Mouse (Mus musculus) forebrain, embryonic 15.5 days (tissue): ENCODE data around the gene Treh. TPM values are rescaled to one million over a fixed set of nuclear protein-coding genes. Genes with fewer than 3 reads are reported as not detected.

Experiments
- ATAC-seq: fragments of 200-750 bp; cut with Nextera tagmentation; replicated peaks from 2 replicates; pipeline ENCODE4 v1.8.0; 2017; ENCODE audit warnings: mild to moderate bottlenecking, moderate TSS enrichment, moderate library complexity
- H3K27ac ChIP-seq: fragments of 300-500 bp; sonication (generic); replicated peaks from 2 replicates; pipeline ENCODE4 v1.5.1; 2015; ENCODE audit warnings: mild to moderate bottlenecking, inconsistent platforms
- H3K27me3 ChIP-seq: fragments of 300-500 bp; sonication (generic); 2 replicates; pipeline ENCODE4 v1.6.1; 2015; ENCODE audit warnings: inconsistent platforms
- H3K36me3 ChIP-seq: fragments of 300-500 bp; sonication (generic); 2 replicates; pipeline ENCODE4 v1.6.1; 2015; ENCODE audit warnings: mild to moderate bottlenecking, inconsistent platforms
- H3K4me1 ChIP-seq: fragments of 300-500 bp; sonication (generic); 2 replicates; pipeline ENCODE4 v1.6.1; 2015; ENCODE audit warnings: inconsistent platforms
- H3K4me2 ChIP-seq: fragments of 300-500 bp; sonication (generic); replicated peaks from 2 replicates; pipeline ENCODE4 v1.6.1; 2015; ENCODE audit warnings: mild to moderate bottlenecking, inconsistent platforms
- H3K4me3 ChIP-seq: fragments of 300-500 bp; sonication (generic); 2 replicates; pipeline ENCODE4 v1.5.1; 2015; ENCODE audit warnings: mild to moderate bottlenecking, inconsistent platforms
- H3K9ac ChIP-seq: fragments of 300-500 bp; sonication (generic); replicated peaks from 2 replicates; pipeline ENCODE4 v1.6.1; 2015; ENCODE audit warnings: mild to moderate bottlenecking, inconsistent platforms
- H3K9me3 ChIP-seq: fragments of 300-500 bp; sonication (generic); 2 replicates; pipeline ENCODE4 v1.6.1; 2016; ENCODE audit warnings: inconsistent platforms
- WGBS: fragments of 180-500 bp; shearing (Covaris S2); methylation state at CpG from one replicate; pipeline ENCODE4 v1.1.7; 2015; ENCODE audit warnings: mixed read lengths; 5-methylcytosine and 5-hydroxymethylcytosine counted together
- polyA plus RNA-seq: library from polyadenylated mRNA; unstranded; fragments of >200 nt; fragmentation: Nextera tagmentation; extraction: Ambion mirVana; gene quantifications from 2 replicates; pipeline ENCODE4 v1.2.1, GENCODE M21; 2015

Gene Treh
- polyA plus RNA-seq, 1 experiment from 2014 or later, result not detected

DNA sequence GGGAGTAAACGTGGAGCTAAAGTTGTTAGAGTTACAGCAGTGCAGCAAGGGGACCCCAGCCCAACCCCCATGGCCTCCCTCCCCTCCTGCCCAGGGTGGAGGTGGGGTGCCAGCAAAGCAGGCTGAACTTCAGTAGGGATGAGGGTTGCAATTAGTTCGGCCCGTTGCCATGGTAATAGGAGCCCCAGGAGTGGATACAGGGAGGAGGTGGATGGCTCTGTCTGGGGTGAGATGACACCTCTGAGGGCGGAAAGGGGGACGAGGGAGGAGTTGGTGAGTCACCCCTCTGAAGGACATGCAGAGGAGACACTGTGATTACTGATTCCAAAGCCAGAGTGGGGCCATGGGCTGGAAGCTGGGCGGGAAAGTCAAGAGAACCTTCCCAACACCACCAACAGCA lies 35.9 kb downstream of the Treh start:
- 16% methylated on average over 6 of the region's 6 CpGs for WGBS
- peak overlapping the region; percentile 49 for H3K4me2 ChIP-seq
- no peak overlapping the region for H3K27ac ChIP-seq
- H3K4me3 ChIP-seq, result peak overlapping the region; percentile 26
- peaks cover 17% of the 10 kb centered on the region for H3K4me1 ChIP-seq
- H3K9me3 ChIP-seq, result no peaks in the 10 kb centered on the region
- no peak overlapping the region for H3K9ac ChIP-seq
- H3K36me3 ChIP-seq, result peaks cover 30% of the 10 kb centered on the region
- no peaks in the 10 kb centered on the region for H3K27me3 ChIP-seq
- ATAC-seq, result peak; percentile 15

DNA sequence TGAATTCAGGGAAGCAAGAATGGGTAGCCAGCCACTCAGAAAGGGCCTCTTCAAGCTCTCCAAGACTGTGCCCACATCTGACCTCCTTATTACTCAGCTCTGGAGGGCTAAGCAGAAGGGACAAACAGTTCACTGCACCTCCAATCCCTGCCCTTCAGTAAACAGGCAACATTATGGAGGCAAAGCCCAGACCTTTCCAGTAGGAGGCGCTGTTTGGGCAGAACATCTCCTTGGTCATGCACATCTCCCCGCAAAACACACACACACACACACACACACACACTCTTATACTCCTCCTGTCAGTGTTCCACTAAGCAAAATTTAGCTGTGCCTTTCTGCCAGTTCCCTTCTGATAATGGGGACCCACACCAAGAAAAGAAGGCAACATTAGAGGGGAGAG lies 36.6 kb downstream of the Treh start:
- ATAC-seq, result no peak
- Histone ChIP-seq H3K4me2 (no peak overlapping the region), H3K9me3 (no peaks in the 10 kb centered on the region), H3K9ac (no peak overlapping the region), H3K36me3 (peaks cover 32% of the 10 kb centered on the region), H3K27ac (no peak overlapping the region), H3K4me3 (no peak overlapping the region), H3K4me1 (peaks cover 17% of the 10 kb centered on the region), H3K27me3 (no peaks in the 10 kb centered on the region)
- 30% methylated on average over 2 of the region's 2 CpGs for WGBS

DNA sequence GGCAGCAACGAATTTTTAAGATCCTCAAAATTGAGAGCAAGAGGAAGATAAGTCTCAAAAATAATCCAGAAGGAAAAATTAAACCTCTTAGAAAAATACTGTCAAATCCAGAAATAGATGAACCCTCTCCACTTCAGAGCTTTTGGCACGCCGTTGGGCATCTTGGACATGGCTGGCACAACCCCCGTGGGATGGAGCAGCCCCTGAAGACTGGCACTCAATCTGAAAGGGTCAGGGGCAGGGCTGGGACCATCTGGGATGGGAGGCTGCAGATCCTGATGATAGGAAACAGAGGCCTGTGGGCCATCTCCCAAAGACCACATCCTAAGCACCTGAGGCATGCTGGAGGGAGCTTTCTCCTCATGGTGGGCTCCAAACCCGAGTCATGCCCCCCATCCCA lies 37.2 kb downstream of the Treh start:
- Histone ChIP-seq H3K27me3 (no peaks in the 10 kb centered on the region), H3K9me3 (no peaks in the 10 kb centered on the region), H3K36me3 (peaks cover 33% of the 10 kb centered on the region), H3K4me3 (no peak overlapping the region), H3K4me1 (peaks cover 17% of the 10 kb centered on the region), H3K9ac (no peak overlapping the region), H3K27ac (no peak overlapping the region), H3K4me2 (no peak overlapping the region)
- 80% methylated on average over 5 of the region's 5 CpGs for WGBS
- no peak for ATAC-seq

DNA sequence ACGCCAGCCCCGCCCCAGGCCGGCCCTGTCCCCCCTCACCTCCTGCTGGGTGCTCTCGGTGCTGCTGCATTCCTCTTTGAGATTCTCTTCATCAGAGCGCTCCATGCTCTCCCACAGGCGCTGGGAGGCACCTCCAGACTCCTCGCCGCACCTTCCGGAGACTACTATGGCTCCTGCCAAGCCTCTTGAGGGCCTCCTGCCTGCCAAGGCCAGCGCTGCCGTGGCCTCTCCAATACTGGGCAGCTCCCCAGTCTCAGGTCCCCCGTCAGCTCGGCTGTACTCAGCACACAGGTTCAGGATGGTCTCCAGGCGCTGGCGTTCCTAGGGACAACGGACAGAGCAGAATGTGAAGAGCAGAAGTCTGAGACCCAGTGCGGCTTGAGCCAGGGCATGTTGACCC lies 38.6 kb downstream of the Treh start:
- 72% methylated on average over 17 of the region's 17 CpGs for WGBS
- Histone ChIP-seq H3K27ac (no peak overlapping the region), H3K4me3 (no peak overlapping the region), H3K4me2 (no peak overlapping the region), H3K4me1 (peaks cover 17% of the 10 kb centered on the region), H3K36me3 (peaks cover 36% of the 10 kb centered on the region), H3K9ac (no peak overlapping the region), H3K9me3 (no peaks in the 10 kb centered on the region), H3K27me3 (no peaks in the 10 kb centered on the region)
- no peak for ATAC-seq

DNA sequence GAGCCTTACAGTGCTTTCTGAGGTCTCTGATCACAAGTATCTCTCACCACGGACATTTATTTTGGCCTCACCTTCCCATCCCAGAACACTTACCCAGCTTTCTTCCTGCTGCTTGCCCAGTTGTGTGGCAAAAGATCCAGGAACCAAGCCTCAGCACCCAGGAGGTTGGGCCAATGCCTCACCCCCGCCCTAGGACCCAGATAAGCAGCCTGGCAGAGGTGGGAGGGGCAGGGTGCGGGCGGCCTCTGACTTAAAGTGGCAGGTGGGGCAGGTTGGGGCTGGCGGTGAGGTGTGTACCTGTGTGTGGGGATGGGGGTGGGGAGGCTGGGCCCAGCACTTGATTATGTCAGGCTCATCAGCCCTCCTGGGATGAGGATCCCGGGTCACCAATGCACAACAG lies 40.0 kb downstream of the Treh start:
- no peak for ATAC-seq

DNA sequence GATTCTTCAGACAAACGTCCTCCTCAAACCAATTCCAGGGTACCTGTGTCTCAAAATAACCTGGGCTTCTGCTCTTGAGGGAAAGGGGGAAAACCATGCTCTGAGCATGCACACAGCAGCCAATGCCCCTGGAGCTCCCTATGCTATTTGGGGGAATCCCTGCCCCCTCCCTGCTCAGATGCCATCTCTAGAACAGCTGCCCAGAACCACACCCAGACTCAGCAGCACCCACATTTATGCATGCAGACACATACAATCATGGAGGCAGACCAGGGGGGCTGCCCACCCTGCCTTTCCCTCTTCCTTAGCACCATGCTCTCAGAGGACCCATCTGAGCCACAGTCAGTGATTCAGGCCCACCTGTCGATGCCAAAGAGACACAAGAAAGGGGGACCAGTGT lies 40.5 kb downstream of the Treh start:
- Histone ChIP-seq H3K27ac (no peak overlapping the region), H3K4me1 (peaks cover 17% of the 10 kb centered on the region), H3K4me2 (no peak overlapping the region), H3K36me3 (peaks cover 38% of the 10 kb centered on the region), H3K9ac (no peak overlapping the region), H3K9me3 (no peaks in the 10 kb centered on the region), H3K4me3 (no peak overlapping the region), H3K27me3 (no peaks in the 10 kb centered on the region)
- ATAC-seq, result no peak
- WGBS, result 85% methylated on average over 2 of the region's 2 CpGs

More for the DNA sequence above, 40.0 kb downstream of the Treh start:
- no peak overlapping the region for H3K4me3 ChIP-seq
- H3K36me3 ChIP-seq, result peaks cover 38% of the 10 kb centered on the region
- no peaks in the 10 kb centered on the region for H3K9me3 ChIP-seq
- no peak overlapping the region for H3K4me2 ChIP-seq
- WGBS, result 91% methylated on average over 6 of the region's 6 CpGs
- no peak overlapping the region for H3K27ac ChIP-seq
- no peaks in the 10 kb centered on the region for H3K27me3 ChIP-seq
- no peak overlapping the region for H3K9ac ChIP-seq
- H3K4me1 ChIP-seq, result peaks cover 17% of the 10 kb centered on the region

DNA sequence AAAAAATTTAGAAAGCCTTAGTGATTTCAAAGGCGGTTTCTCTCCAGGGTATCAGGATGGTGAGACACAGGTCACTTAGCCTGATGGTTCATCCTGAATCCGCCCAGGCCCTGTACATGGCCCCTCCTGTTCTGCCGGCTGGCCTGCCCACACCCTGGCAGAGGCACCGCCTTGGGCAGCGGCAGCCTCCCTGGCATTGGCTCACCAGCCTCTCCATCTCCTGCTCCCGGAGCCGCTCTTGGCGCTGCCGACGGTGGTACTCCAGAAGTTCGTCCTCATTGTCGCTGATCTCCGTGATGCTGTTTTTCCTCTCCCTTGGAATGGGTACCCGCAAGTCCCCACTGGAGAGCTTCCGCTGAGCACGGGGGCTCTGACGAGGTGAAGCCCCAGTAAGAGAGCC lies 42.1 kb downstream of the Treh start:
- no peak overlapping the region for H3K9ac ChIP-seq
- no peaks in the 10 kb centered on the region for H3K9me3 ChIP-seq
- peaks cover 22% of the 10 kb centered on the region for H3K4me1 ChIP-seq
- no peaks in the 10 kb centered on the region for H3K27me3 ChIP-seq
- 77% methylated on average over 17 of the region's 17 CpGs for WGBS
- H3K4me2 ChIP-seq, result no peak overlapping the region
- H3K27ac ChIP-seq, result no peak overlapping the region
- no peak overlapping the region for H3K4me3 ChIP-seq
- peaks cover 38% of the 10 kb centered on the region for H3K36me3 ChIP-seq
- no peak for ATAC-seq

DNA sequence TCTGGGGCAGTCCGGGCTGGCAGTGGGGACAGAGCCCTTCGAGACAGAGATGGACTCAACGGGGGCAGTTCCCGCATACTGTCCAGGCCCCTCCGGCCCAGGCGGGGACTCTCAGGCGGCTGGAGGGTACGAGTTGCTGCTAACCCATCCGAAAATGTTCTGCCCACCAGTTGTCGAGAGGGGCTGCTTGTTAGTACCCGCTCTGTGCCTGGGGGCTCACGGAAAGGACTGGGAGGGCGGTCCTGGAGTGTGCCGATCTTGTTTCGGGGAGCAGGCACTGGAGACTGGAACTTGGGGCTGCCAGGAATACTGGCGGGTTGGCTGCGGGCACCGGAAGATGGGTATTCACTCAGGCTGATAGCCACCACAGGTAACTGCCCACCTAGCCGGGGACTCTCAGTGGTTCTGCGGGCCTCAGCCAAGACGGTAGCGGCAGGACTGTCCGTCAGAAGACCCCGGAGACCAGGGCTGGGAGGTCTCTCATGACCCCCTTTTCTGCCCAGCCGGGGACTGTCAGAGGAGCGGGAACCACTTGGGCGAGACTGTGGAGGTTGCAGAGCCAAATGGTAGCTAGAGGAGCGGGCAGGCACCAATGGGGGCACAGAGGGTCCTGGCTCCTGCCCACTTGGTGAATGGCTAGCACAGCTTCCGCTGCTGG lies 42.8 kb downstream of the Treh start:
- no peak overlapping the region for H3K4me2 ChIP-seq
- no peak overlapping the region for H3K9ac ChIP-seq
- no peak overlapping the region for H3K4me3 ChIP-seq
- H3K27me3 ChIP-seq, result no peaks in the 10 kb centered on the region
- H3K36me3 ChIP-seq, result peaks cover 34% of the 10 kb centered on the region
- H3K4me1 ChIP-seq, result peaks cover 29% of the 10 kb centered on the region
- no peak overlapping the region for H3K27ac ChIP-seq
- 94% methylated on average over 29 of the region's 29 CpGs for WGBS
- no peaks in the 10 kb centered on the region for H3K9me3 ChIP-seq
- no peak for ATAC-seq

DNA sequence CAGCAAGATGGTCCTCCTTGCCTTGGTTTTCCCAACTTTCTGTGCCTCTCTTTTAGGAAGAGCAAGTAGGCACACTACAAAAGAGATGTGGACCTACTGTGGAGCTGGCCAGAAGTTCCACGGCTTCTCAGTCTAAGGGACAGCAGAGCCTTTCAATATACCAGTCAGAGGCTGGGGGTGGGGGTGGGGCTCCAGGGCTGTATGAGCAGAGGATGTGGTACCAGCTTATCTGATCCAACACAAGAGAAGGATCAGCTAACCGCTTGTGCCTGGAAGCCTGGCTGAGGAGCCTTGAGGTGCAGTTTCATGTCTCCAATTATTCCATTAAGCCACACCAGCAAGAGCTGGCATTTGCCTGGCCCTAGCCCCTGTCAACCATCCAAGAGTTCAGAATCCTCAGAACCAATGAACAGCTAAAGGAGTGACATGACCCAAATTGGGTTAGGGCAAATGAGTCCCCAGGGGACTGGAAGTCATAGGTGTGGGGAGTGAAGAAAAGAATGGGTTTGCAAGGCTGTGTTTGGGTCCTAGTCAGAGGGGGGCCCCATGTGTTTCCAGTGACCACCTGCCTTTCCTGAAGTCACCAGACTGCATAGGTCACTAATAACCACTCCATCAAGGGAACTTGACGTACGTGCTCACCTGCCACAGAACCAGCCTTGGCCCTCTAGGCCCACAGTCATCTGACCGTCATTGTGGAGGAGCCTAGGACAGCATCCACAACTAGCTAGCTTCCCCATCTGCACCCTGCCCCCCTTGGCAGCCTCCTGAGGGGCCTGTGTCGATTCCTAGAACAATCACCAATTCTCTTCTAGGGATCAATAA lies 44.2 kb downstream of the Treh start:
- Histone ChIP-seq H3K27me3 (no peaks in the 10 kb centered on the region), H3K4me3 (no peak overlapping the region), H3K9ac (no peak overlapping the region), H3K4me2 (no peak overlapping the region), H3K4me1 (peaks cover 37% of the 10 kb centered on the region), H3K36me3 (peaks cover 25% of the 10 kb centered on the region), H3K27ac (no peak overlapping the region), H3K9me3 (no peaks in the 10 kb centered on the region)
- 86% methylated on average over 6 of the region's 6 CpGs for WGBS
- no peak for ATAC-seq

DNA sequence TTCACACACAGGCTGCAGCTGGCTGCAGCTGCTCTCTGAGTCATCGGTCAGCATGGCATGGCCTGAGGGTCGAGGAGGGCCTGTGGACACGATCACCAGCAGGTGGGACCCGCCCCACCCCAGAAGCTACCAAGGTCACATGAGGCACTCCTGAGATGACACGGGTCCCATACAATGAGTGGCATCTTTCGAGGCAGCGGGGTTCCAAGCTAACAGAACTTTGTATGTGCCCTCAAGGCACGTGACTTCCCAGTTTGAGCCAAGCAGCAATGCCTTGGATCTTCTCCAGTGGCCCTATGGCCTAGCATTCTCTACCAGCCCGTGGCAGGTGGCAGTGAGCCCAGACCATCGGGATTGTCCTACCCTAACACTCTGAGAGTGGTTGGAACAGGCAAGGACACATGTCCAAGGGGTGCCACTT lies 44.8 kb downstream of the Treh start:
- Histone ChIP-seq H3K27me3 (no peaks in the 10 kb centered on the region), H3K9me3 (no peaks in the 10 kb centered on the region), H3K9ac (no peak overlapping the region), H3K27ac (no peak overlapping the region), H3K4me2 (no peak overlapping the region), H3K4me1 (peaks cover 42% of the 10 kb centered on the region), H3K36me3 (peaks cover 21% of the 10 kb centered on the region), H3K4me3 (no peak overlapping the region)
- ATAC-seq, result no peak
- 71% methylated on average over 10 of the region's 10 CpGs for WGBS

DNA sequence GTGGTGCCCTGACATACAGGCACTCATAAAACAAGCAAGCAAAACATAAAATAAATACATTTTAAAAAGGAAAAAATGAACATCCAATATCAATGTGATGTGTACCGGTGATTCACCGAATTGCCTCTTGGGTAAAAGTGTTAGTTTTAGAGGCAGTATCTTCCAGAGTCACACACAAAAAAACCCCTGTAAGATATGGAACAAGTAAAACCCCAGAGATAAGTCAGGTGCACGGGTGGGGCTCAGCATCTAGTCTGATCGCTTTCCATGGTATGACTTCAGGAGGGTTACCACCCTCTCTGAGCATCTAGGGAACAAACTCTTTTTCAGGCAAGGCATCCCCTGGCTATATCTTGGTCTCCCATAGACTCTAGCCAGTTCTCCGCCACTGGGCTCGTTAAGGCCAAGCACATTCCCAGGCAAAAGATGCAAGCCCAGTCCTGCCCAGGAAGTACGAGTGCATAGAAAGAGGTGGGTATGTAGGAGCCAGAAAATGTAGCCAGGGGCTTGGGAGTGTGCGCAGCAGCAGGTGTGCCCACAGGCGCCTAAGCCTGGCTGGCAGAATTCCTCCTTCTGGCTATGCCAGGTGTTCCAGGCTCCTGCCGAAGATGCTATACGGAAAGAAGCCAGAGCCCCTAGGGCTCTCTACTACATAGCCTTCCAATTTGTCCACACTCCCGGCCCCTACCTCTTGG lies 46.1 kb downstream of the Treh start:
- Histone ChIP-seq H3K4me3 (peak overlapping the region; percentile 73), H3K9ac (peak overlapping the region; percentile 74; the same call in 1 of the 2 replicates), H3K36me3 (peaks cover 21% of the 10 kb centered on the region), H3K4me1 (peaks cover 55% of the 10 kb centered on the region), H3K27me3 (no peaks in the 10 kb centered on the region), H3K27ac (peak overlapping the region; percentile 83), H3K4me2 (peak overlapping the region; percentile 87), H3K9me3 (no peaks in the 10 kb centered on the region)
- no peak for ATAC-seq
- 67% methylated on average over 12 of the region's 12 CpGs for WGBS
